Mouse (Mus musculus): Measurements from ENCODE around the gene Gba2.
A peak's percentile ranks its signal among the peaks of the same experiment; 100 is the strongest.

DNA sequence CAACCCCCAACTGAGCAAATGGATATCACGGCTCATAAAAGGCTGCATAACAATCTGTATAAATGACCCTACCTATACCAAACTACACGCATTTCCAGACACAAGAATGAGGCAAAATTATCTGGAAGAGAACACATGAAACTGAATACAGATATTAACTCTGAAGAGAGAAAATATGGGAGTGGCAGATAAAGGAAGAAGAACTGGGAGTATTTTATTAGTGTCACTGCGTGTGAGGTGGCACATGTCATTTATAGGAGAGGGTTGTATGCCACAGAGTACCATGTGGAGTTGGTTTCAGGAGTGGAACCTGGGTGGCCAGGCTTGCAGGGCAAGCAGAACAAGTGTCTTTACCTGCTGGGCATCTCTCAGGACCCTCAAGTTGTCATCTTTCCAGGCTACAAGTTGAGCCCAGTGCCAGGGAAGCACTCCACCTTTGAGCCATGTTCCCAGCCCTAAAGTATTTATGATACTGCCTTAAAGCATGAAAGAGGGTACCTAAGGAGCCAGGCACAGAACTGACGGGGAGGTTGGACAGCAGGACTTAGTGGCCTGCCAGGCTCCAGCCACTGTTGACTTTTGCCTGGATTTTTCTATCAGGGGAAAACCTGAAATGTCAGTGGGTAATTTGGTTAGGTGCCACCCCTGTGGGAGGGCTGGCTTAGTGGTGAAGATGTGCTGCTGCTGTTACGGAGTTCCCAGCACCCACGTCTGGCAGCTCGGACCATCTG is 20.1 kb upstream of the Gba2 start:
- no peak for TF ChIP-seq CTCF (IDR thresholded peaks at IDR 0.05; ENCODE audit: low read depth)
- peak; percentile 18; the same call in 1 of the 2 replicates for TF ChIP-seq EP300 (IDR thresholded peaks at IDR 0.05; ENCODE audit: low read depth)

All from liver, embryonic 14.5 days (tissue).